Mouse (Mus musculus): ENCODE results near the gene Map3k10.

DNA sequence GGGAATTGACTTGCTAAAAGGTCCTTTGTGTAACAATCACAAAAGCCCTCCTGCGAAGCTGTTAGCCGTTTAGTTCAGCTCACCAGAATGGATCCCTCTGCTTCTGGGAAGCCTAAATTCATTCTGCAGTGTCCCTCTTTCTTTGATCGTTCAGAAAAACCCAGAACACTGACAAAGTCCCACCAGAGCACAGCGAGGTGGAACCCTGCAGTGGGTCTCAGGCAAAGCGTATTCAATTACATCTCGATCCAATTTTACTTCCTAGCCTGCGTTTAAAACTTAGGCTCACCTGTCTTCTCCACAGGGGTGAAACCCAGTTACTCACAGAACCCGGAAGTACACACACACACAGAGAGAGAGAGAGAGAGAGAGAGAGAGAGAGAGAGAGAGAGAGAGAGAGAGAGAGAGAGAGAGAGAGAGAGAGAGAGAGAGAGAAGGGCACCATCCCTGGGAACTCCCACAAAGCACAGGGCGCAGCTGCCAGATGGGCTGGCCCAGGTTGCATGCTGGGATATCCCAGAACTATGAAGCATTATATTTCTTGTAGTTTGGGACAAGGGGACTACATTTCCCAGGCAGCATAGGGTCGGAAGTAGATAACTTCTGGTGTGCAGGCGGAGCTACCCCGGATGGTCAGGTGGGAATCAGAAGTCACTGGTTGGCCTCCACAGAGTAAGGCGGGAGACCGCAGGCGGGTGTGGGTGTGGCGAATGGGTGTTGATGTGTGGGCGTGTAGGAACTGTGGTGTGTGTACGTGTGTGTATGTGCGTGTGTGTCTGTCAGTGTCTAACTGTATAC lies 14.6 kb upstream of the Map3k10 start, which contains the start of gene Zfp607b:
- TF ChIP-seq CTCF (IDR thresholded peaks at IDR 0.05; ENCODE audit: insufficient read depth, low read depth, low read length) (no peak), POLR2A (IDR thresholded peaks at IDR 0.05; ENCODE audit: insufficient read depth, low read depth, low read length) (no peak)
